12 mouse cellular contexts compared by ENCODE assay signal in the genomic region with DNA sequence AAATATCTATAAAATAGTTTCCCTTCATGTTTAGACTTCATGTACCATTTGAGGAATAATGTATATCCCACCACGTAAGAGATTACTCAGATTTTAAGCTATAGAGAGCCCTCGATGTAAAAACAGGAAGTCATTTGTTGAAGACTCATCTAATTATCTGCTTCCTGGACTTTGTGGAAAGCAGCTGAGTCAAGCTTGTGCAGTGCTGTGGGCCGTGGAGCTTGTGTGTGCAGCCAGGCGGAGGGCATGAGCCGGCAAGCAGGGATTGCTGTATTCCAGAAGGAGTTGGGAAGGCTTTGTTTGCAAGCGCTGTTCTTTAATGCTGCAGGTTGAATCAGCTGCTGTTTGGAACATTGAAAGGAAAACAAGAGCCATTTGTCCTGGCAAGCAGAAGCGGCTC. TPM values are rescaled to one million over a fixed set of nuclear protein-coding genes. Genes with fewer than 3 reads are reported as not detected.
A peak's percentile ranks its signal among the peaks of the same experiment; 100 is the strongest.
DNase-seq lines count a peak whose midpoint lies in the region; ATAC-seq and TF ChIP-seq lines count a peak whose summit lies in the region.
"Had no signal": no experiment of that assay in that cellular context is flagged by ENCODE, and none has a peak within 500 bp of the region (broad histone marks: within the 10 kb centered on the region; RNA-seq: fewer than 3 reads in every experiment).

No protein-coding gene starts in this region.

- WGBS in lung, embryonic 16.5 days, result 56% methylated on average over 7 of the region's 7 CpGs
- 38% methylated on average over 7 of the region's 7 CpGs for WGBS in lung, adult 2 months

- no peak overlapping the region for H3K9ac ChIP-seq in lung, embryonic 16.5 days (ENCODE audit: low read length)
- H3K9ac ChIP-seq: forebrain, embryonic 13.5 days; heart, embryonic 12.5 days had no signal

- TF ChIP-seq CTCF in lung, adult 2 months (IDR thresholded peaks at IDR 0.05; ENCODE audit: insufficient read depth, low read length), result no peak
- no peak for TF ChIP-seq CTCF in brain, embryonic 14.5 days (IDR thresholded peaks at IDR 0.05; ENCODE audit: borderline replicate concordance, extremely low read depth, insufficient read depth, insufficient read length)

- peak; percentile 11 for DNase-seq in embryo, embryonic 11 days
- DNase-seq in embryo, embryonic 10.5 days (ENCODE audit: low spot score), result no peak
- no peak for DNase-seq in lung, adult 2 months
- DNase-seq in brain, embryonic 14.5 days (ENCODE audit: low read depth), result peak; percentile 58
- DNase-seq in retina, embryonic 14.5 days (ENCODE audit: low spot score), result peak; percentile 29
- no peak for DNase-seq in cerebellum, adult 11 months
- no peak for DNase-seq in layer of hippocampus, postnatal 36 days
- DNase-seq: cerebellum, postnatal 36 days had no signal

- H3K4me2 ChIP-seq in lung, embryonic 16.5 days (ENCODE audit: low read depth, low read length), result no peak overlapping the region
- H3K4me2 ChIP-seq: forebrain, embryonic 13.5 days; heart, embryonic 12.5 days had no signal

- no peaks in the 10 kb centered on the region; the same call in 1 of the 2 replicates for H3K36me3 ChIP-seq in lung, embryonic 16.5 days (ENCODE audit: control insufficient read depth, insufficient read depth, low read length)
- H3K36me3 ChIP-seq: heart, embryonic 12.5 days had no signal

- TF ChIP-seq POLR2A in lung, adult 2 months (IDR thresholded peaks at IDR 0.05; ENCODE audit: borderline replicate concordance, extremely low read depth, low read depth, low read length), result no peak
- no peak for TF ChIP-seq POLR2A in brain, embryonic 14.5 days (IDR thresholded peaks at IDR 0.05; ENCODE audit: borderline replicate concordance, extremely low read depth, insufficient read depth, insufficient read length, poor library complexity, severe bottlenecking)

- H3K4me1 ChIP-seq in lung, embryonic 16.5 days (replicated peaks; ENCODE audit: control insufficient read depth, insufficient read depth, low read length), result no peaks in the 10 kb centered on the region
- no peaks in the 10 kb centered on the region for H3K4me1 ChIP-seq in lung, adult 2 months (ENCODE audit: control insufficient read depth, insufficient read depth, low read length)
- H3K4me1 ChIP-seq: forebrain, embryonic 13.5 days had no signal

- no peaks in the 10 kb centered on the region for H3K27me3 ChIP-seq in lung, embryonic 16.5 days (ENCODE audit: control insufficient read depth, insufficient read depth, low read depth, low read length)
- H3K27me3 ChIP-seq: forebrain, embryonic 13.5 days; heart, embryonic 12.5 days had no signal

- peak; percentile 54; the same call in 1 of the 2 replicates for ATAC-seq in lung, embryonic 16.5 days (ENCODE audit: low read depth)
- ATAC-seq: forebrain, embryonic 13.5 days had no signal

- no peak overlapping the region for H3K4me3 ChIP-seq in lung, embryonic 16.5 days (ENCODE audit: low read length)
- H3K4me3 ChIP-seq in lung, adult 2 months (replicated peaks; ENCODE audit: extremely low read depth, low read depth, low read length), result no peak overlapping the region
- H3K4me3 ChIP-seq: forebrain, embryonic 13.5 days; heart, embryonic 12.5 days; midbrain, embryonic 10.5 days had no signal

- H3K9me3 ChIP-seq in lung, embryonic 16.5 days (ENCODE audit: control insufficient read depth, low read length), result no peaks in the 10 kb centered on the region
- H3K9me3 ChIP-seq: forebrain, embryonic 13.5 days; heart, embryonic 12.5 days had no signal

- H3K27ac ChIP-seq in lung, embryonic 16.5 days (ENCODE audit: low read length), result no peak overlapping the region
- H3K27ac ChIP-seq: forebrain, embryonic 13.5 days; midbrain, embryonic 10.5 days had no signal

RNA-seq across cellular contexts. Expression of a gene that starts 27.5 kb away (rescaled TPM):
- polyA plus RNA-seq in lung, embryonic 16.5 days (2015; fragmentation: Nextera tagmentation; extraction: Ambion mirVana), result 9.6 and 10.1 TPM in 2 replicates
- polyA plus RNA-seq in lung, adult 2 months (2012; rRNA removed), result 92.6 and 112 TPM in 2 replicates
- polyA plus RNA-seq in brain, embryonic 14.5 days (2012; rRNA removed), result 3.0 and 5.4 TPM in 2 replicates
- 100 to 1,000 TPM; 105 to 113 TPM for total RNA-seq in layer of hippocampus, postnatal 36 days (2021)

RNA-seq across cellular contexts. Expression of a gene that starts 56.6 kb away (rescaled TPM):
- 67.2 and 71.4 TPM in 2 replicates for polyA plus RNA-seq in lung, embryonic 16.5 days (2015; fragmentation: Nextera tagmentation; extraction: Ambion mirVana)
- 0.24 and 0.86 TPM in 2 replicates for polyA plus RNA-seq in lung, adult 2 months (2012; rRNA removed)
- polyA plus RNA-seq in brain, embryonic 14.5 days (2012; rRNA removed), result 11.6 and 17.9 TPM in 2 replicates
- total RNA-seq in layer of hippocampus, postnatal 36 days (2021), result 1 to 10 TPM in 1 of 2 experiments, under 1 TPM in 1; 0.85 to 1.5 TPM

Comparison
In these comparisons a context has a peak if more than half of its experiments do, and no peak if none do; other contexts are left out.
1. DNase-seq: peak in embryo, embryonic 11 days (single experiment), brain, embryonic 14.5 days (single experiment) and retina, embryonic 14.5 days (single experiment); none in embryo, embryonic 10.5 days (single experiment), lung, adult 2 months (single experiment), cerebellum, adult 11 months (single experiment) and layer of hippocampus, postnatal 36 days (0 of 2).